In genomic region chr1:135258380-135259127, GRCm38 (mm10) we compare ENCODE assay signal across 8 mouse cellular contexts. TPM values are rescaled to one million over a fixed set of nuclear protein-coding genes. Genes with fewer than 3 reads are reported as not detected.
A peak's percentile ranks its signal among the peaks of the same experiment; 100 is the strongest.
DNase-seq lines count a peak whose midpoint lies in the region; ATAC-seq and TF ChIP-seq lines count a peak whose summit lies in the region.

Gene Elf3 (minus strand): TSS chr1:135258568.

- dilution Hi-C loops in CH12.LX (cut with MboI; ENCODE audit: extremely low pct_ligation_motif_present, extremely low pct_unique_long_range_greater_than_20kb, low sequenced_read_pairs): no loop called here

- in situ Hi-C loops in CH12.LX (cut with MboI; ENCODE audit: low pct_ligation_motif_present, low pct_unique_long_range_greater_than_20kb, low sequenced_read_pairs): loop anchor here (5.0 kb wide), 2 partner anchors 86 to 119 kb away; partner anchors contain the start of gene Shisa4

- peak; percentile 28; the same call in 1 of the 2 replicates for TF ChIP-seq EP300 in CH12.LX (IDR thresholded peaks at IDR 0.05; ENCODE audit: low read length)

- H3K4me1 ChIP-seq in CH12.LX (ENCODE audit: control insufficient read depth in 1 of 2, insufficient read depth in 2 of 2): peaks cover 21 to 46% of the 10 kb centered on the region in 2 experiments
- H3K4me1 ChIP-seq in forebrain, embryonic 12.5 days: peaks cover 10% of the 10 kb centered on the region

- H3K9ac ChIP-seq in CH12.LX (ENCODE audit: insufficient read depth, low read depth): peak within 1 kb of the TSS; percentile 81
- peak within 1 kb of the TSS; percentile 38 for H3K9ac ChIP-seq in forebrain, embryonic 12.5 days

- H3K79me2 ChIP-seq in CH12.LX (replicated peaks; ENCODE audit: control insufficient read depth, extremely low read depth, insufficient read depth, poor library complexity, severe bottlenecking): peaks cover 19% of the 10 kb centered on the region

- ATAC-seq in forebrain, embryonic 12.5 days (ENCODE audit: low FRiP score): peak; percentile 66

- no peaks in the 10 kb centered on the region for H3K27me3 ChIP-seq in CH12.LX (replicated peaks)
- H3K27me3 ChIP-seq in forebrain, embryonic 12.5 days: no peaks in the 10 kb centered on the region

- peak within 1 kb of the TSS; percentile 91 for H3K27ac ChIP-seq in CH12.LX (ENCODE audit: insufficient read depth, low read depth)
- H3K27ac ChIP-seq in forebrain, embryonic 12.5 days: peak within 1 kb of the TSS; percentile 43; the same call in 1 of the 2 replicates

- 6% methylated on average over 19 of the region's 19 CpGs for WGBS in forebrain, embryonic 12.5 days

- TF ChIP-seq CTCF in CH12.LX (conservative IDR thresholded peaks at IDR 0.05 in 1 of 2, IDR thresholded peaks at IDR 0.05 in 1 of 2; ENCODE audit: low read depth in 2 of 2, low read length in 2 of 2): no peak

- TF ChIP-seq RAD21 in CH12.LX (IDR thresholded peaks at IDR 0.05; ENCODE audit: low read depth, low read length): no peak; the same call in 1 of the 2 replicates

- peak; percentile 92 for DNase-seq in CH12.LX (ENCODE audit: extremely low read depth)
- peak; percentile 16 to 55 for DNase-seq in adrenal gland, postnatal 36 days
- DNase-seq in kidney, adult 11 months: peak; percentile 98
- DNase-seq in lung, adult 18-20 months: peak; percentile 93 to 95
- DNase-seq in retina, postnatal 1 day: peak; percentile 83
- DNase-seq in spleen, postnatal 4 days (ENCODE audit: low spot score in 2 of 2): no peak
- no peak for DNase-seq in right cerebral cortex, postnatal 4 days

- no peaks in the 10 kb centered on the region for H3K9me3 ChIP-seq in CH12.LX (replicated peaks; ENCODE audit: low read length)
- no peaks in the 10 kb centered on the region for H3K9me3 ChIP-seq in forebrain, embryonic 12.5 days

- TF ChIP-seq POLR2A in CH12.LX (IDR thresholded peaks at IDR 0.05; ENCODE audit: low read depth, low read length): peak; percentile 96

- peak within 1 kb of the TSS; percentile 58 for H3K4me2 ChIP-seq in CH12.LX (ENCODE audit: insufficient read depth, low read depth, poor library complexity, severe bottlenecking)
- H3K4me2 ChIP-seq in forebrain, embryonic 12.5 days: peak within 1 kb of the TSS; percentile 52

- H3K36me3 ChIP-seq in CH12.LX (replicated peaks in 1 of 2; ENCODE audit: control insufficient read depth in 1 of 2, insufficient read depth in 1 of 2, low read length in 1 of 2): peaks cover 47 to 61% of the 10 kb centered on the region in 2 experiments
- peaks cover 20% of the 10 kb centered on the region for H3K36me3 ChIP-seq in forebrain, embryonic 12.5 days (replicated peaks)

- H3K4me3 ChIP-seq in CH12.LX (replicated peaks in 1 of 3; ENCODE audit: low read depth in 2 of 3, low read length in 2 of 3, poor library complexity in 1 of 3): peak within 1 kb of the TSS; percentile 64 to 68 (median 68)
- H3K4me3 ChIP-seq in forebrain, embryonic 12.5 days (replicated peaks): peak within 1 kb of the TSS; percentile 21; the same call in 1 of the 2 replicates

TF ChIP-seq in CH12.LX, 34 proteins besides CTCF, POLR2A, EP300 and RAD21:
- TF ChIP-seq CHD2 (IDR thresholded peaks at IDR 0.05; ENCODE audit: low read length) (peak; percentile 45; the same call in 1 of the 2 replicates), ZNF384 (IDR thresholded peaks at IDR 0.05; ENCODE audit: low read depth, low read length) (no peak), MAX (IDR thresholded peaks at IDR 0.05; ENCODE audit: low read length) (peak; percentile 30; the same call in 1 of the 2 replicates), IRF4 (IDR thresholded peaks at IDR 0.05; ENCODE audit: low read depth, low read length) (peak; percentile 63), CHD1 (IDR thresholded peaks at IDR 0.05; ENCODE audit: low read depth, low read length) (peak; percentile 87; the same call in 1 of the 2 replicates), ZKSCAN1 (IDR thresholded peaks at IDR 0.05; ENCODE audit: borderline replicate concordance, low read depth, low read length) (no peak), MEF2A (IDR thresholded peaks at IDR 0.05; ENCODE audit: borderline replicate concordance, low read depth, low read length) (no peak; the same call in 1 of the 2 replicates), POLR2AphosphoS2 (IDR thresholded peaks at IDR 0.05; ENCODE audit: low read depth, low read length) (peak; percentile 86), SIN3A (IDR thresholded peaks at IDR 0.05; ENCODE audit: low read length) (peak; percentile 67), MXI1 (IDR thresholded peaks at IDR 0.05; ENCODE audit: low read depth, low read length) (peak; percentile 57; the same call in 1 of the 2 replicates), MAZ (IDR thresholded peaks at IDR 0.05; ENCODE audit: low read depth, low read length) (peak; percentile 88), RCOR1 (conservative IDR thresholded peaks at IDR 0.05; ENCODE audit: low read depth, low read length) (peak; percentile 68; the same call in 1 of the 2 replicates), NRF1 (IDR thresholded peaks at IDR 0.05; ENCODE audit: low read depth, low read length) (no peak), ELF1 (IDR thresholded peaks at IDR 0.05; ENCODE audit: low read depth, low read length) (peak; percentile 63; the same call in 1 of the 2 replicates), ETS1 (conservative IDR thresholded peaks at IDR 0.05; ENCODE audit: low read depth, low read length) (peak; percentile 71), KAT2A (IDR thresholded peaks at IDR 0.05; ENCODE audit: insufficient replicate concordance, low read length) (no peak), MYC (IDR thresholded peaks at IDR 0.05; ENCODE audit: low read depth, low read length) (0 out of 2 replicates have a peak, but pooled peaks have one; percentile 36), NELFE (IDR thresholded peaks at IDR 0.05; ENCODE audit: low read depth, low read length) (peak; percentile 97), USF2 (conservative IDR thresholded peaks at IDR 0.05; ENCODE audit: low read depth, low read length) (no peak), BHLHE40 (IDR thresholded peaks at IDR 0.05; ENCODE audit: low read depth, low read length) (peak; percentile 71; the same call in 1 of the 2 replicates), TCF12 (IDR thresholded peaks at IDR 0.05; ENCODE audit: low read depth, low read length) (peak; percentile 75), JUN (IDR thresholded peaks at IDR 0.05; ENCODE audit: insufficient read depth, low read depth, low read length) (no peak), HCFC1 (IDR thresholded peaks at IDR 0.05; ENCODE audit: low read depth, low read length) (no peak; the same call in none of the 2 replicates), PAX5 (IDR thresholded peaks at IDR 0.05; ENCODE audit: low read length) (no peak), SMC3 (IDR thresholded peaks at IDR 0.05; ENCODE audit: low read depth, low read length) (peak; percentile 2; the same call in 1 of the 2 replicates), E2F4 (IDR thresholded peaks at IDR 0.05; ENCODE audit: insufficient replicate concordance, low read depth, low read length) (0 out of 2 replicates have a peak, but pooled peaks have one; percentile 35), UBTF (IDR thresholded peaks at IDR 0.05; ENCODE audit: low read depth, low read length) (no peak), GABPA (IDR thresholded peaks at IDR 0.05; ENCODE audit: insufficient replicate concordance, low read depth, low read length) (no peak), ZC3H11A (IDR thresholded peaks at IDR 0.05; ENCODE audit: low read depth, low read length) (no peak), ZMIZ1 (IDR thresholded peaks at IDR 0.05; ENCODE audit: low read depth, low read length) (peak; percentile 96), USF1 (IDR thresholded peaks at IDR 0.05; ENCODE audit: low read depth, low read length) (no peak), TBP (conservative IDR thresholded peaks at IDR 0.05; ENCODE audit: low read depth, low read length) (peak; percentile 97), MAFK (IDR thresholded peaks at IDR 0.05; ENCODE audit: insufficient replicate concordance, low read length) (peak; percentile 22; the same call in 1 of the 2 replicates), JUND (conservative IDR thresholded peaks at IDR 0.05; ENCODE audit: low read depth, low read length) (no peak; the same call in 1 of the 2 replicates)

RNA-seq across cellular contexts. Expression of gene Elf3, which starts in this region (rescaled TPM):
- total RNA-seq in CH12.LX (2012; rRNA removed): 26.0 and 28.6 TPM in 2 replicates
- 13.1 and 14.6 TPM in 2 replicates for total RNA-seq in CH12.LX (2014; rRNA removed)
- 46.9 and 52.1 TPM in 2 replicates for polyA plus RNA-seq in CH12.LX (2012; ENCODE audit: insufficient read length, low read depth)
- total RNA-seq in adrenal gland, postnatal 36 days (2021): not detected
- 1.3 TPM in 2 replicates for polyA plus RNA-seq in forebrain, embryonic 12.5 days (2016; fragmentation: Nextera tagmentation; extraction: Ambion mirVana)

Comparison
In these comparisons a context has a peak if more than half of its experiments do, and no peak if none do; other contexts are left out.
1. RNA of gene Elf3 (total RNA-seq): 13.1 to 28.6 TPM in CH12.LX; not detected in adrenal gland, postnatal 36 days; every median in the first group is over 10 times any median in the second.
2. RNA of gene Elf3 (polyA plus RNA-seq): 46.9 to 52.1 TPM in CH12.LX; 1.3 TPM in forebrain, embryonic 12.5 days; every median in the first group is over 10 times any median in the second.
3. Peak in DNase-seq in adrenal gland, postnatal 36 days; RNA of the gene not detected or under 1 TPM.
4. DNase-seq: peak in CH12.LX (single experiment), kidney, adult 11 months (single experiment), lung, adult 18-20 months (2 of 2) and retina, postnatal 1 day (single experiment); none in spleen, postnatal 4 days (0 of 2) and right cerebral cortex, postnatal 4 days (single experiment).